Comparison of ENCODE assay signal across 18 mouse cellular contexts in genomic region chr12:111820708-111821107, GRCm38 (mm10). TPM values are rescaled to one million over a fixed set of nuclear protein-coding genes. Genes with fewer than 3 reads are reported as not detected.
DNase-seq lines count a peak whose midpoint lies in the region; ATAC-seq and TF ChIP-seq lines count a peak whose summit lies in the region.
"Had no signal": no experiment of that assay in that cellular context is flagged by ENCODE, and none has a peak within 500 bp of the region (broad histone marks: within the 10 kb centered on the region; RNA-seq: fewer than 3 reads in every experiment).

No protein-coding gene starts in this region.

- H3K27me3 ChIP-seq in limb, embryonic 13.5 days, result no peaks in the 10 kb centered on the region
- H3K27me3 ChIP-seq in limb, embryonic 10.5 days (ENCODE audit: low read depth, poor library complexity, severe bottlenecking), result no peaks in the 10 kb centered on the region
- no peaks in the 10 kb centered on the region for H3K27me3 ChIP-seq in intestine, postnatal 0 days (replicated peaks; ENCODE audit: control insufficient read depth, insufficient read depth, low read length)
- H3K27me3 ChIP-seq: embryonic facial prominence, embryonic 13.5 days; forebrain, embryonic 12.5 days; forebrain, embryonic 15.5 days; Patski had no signal

- TF ChIP-seq CTCF in intestine, postnatal 0 days (IDR thresholded peaks at IDR 0.05; ENCODE audit: low read depth), result no peak

- peak; percentile 90 for DNase-seq in heart, adult 11 months
- no peak for DNase-seq in heart, postnatal 25 days (ENCODE audit: low spot score)
- no peak for DNase-seq in limb, embryonic 10.5 days (ENCODE audit: low spot score)
- no peak for DNase-seq in adrenal gland, adult 2 months
- DNase-seq: cerebellum, adult 11 months; embryo, embryonic 11 days; gastrocnemius, postnatal 25 days; heart, postnatal 36 days had no signal

- intact Hi-C loops in heart, postnatal 25 days (cut with DNase I), result no loop called here

- H3K9ac ChIP-seq in limb, embryonic 13.5 days, result peak overlapping the region; percentile 13; the same call in 1 of the 2 replicates
- H3K9ac ChIP-seq in intestine, postnatal 0 days (ENCODE audit: low read depth, low read length), result no peak overlapping the region
- H3K9ac ChIP-seq: forebrain, embryonic 12.5 days; forebrain, embryonic 15.5 days; hindbrain, embryonic 14.5 days had no signal

- no peak overlapping the region for H3K4me3 ChIP-seq in limb, embryonic 13.5 days
- H3K4me3 ChIP-seq in limb, embryonic 10.5 days, result no peak overlapping the region
- H3K4me3 ChIP-seq in intestine, postnatal 0 days (ENCODE audit: low read depth, low read length), result no peak overlapping the region
- H3K4me3 ChIP-seq: embryonic facial prominence, embryonic 10.5 days; embryonic facial prominence, embryonic 13.5 days; erythroblast, embryonic 14.5 days; forebrain, embryonic 12.5 days; forebrain, embryonic 15.5 days had no signal

- 76% methylated on average over 7 of the region's 7 CpGs for WGBS in limb, embryonic 13.5 days
- 82% methylated on average over 7 of the region's 7 CpGs for WGBS in limb, embryonic 10.5 days
- WGBS in intestine, postnatal 0 days, result 31% methylated on average over 7 of the region's 7 CpGs

- no peak for ATAC-seq in limb, embryonic 13.5 days (ENCODE audit: low FRiP score, low read depth)
- no peak for ATAC-seq in intestine, postnatal 0 days
- ATAC-seq: forebrain, embryonic 15.5 days; Patski had no signal

- H3K9me3 ChIP-seq in limb, embryonic 13.5 days, result no peaks in the 10 kb centered on the region
- no peaks in the 10 kb centered on the region for H3K9me3 ChIP-seq in limb, embryonic 10.5 days (replicated peaks)
- no peaks in the 10 kb centered on the region for H3K9me3 ChIP-seq in intestine, postnatal 0 days (ENCODE audit: control insufficient read depth)
- H3K9me3 ChIP-seq: embryonic facial prominence, embryonic 10.5 days; embryonic facial prominence, embryonic 13.5 days; forebrain, embryonic 12.5 days; forebrain, embryonic 15.5 days had no signal

- peaks cover 48% of the 10 kb centered on the region for H3K36me3 ChIP-seq in limb, embryonic 13.5 days
- peaks cover 56% of the 10 kb centered on the region for H3K36me3 ChIP-seq in limb, embryonic 10.5 days
- H3K36me3 ChIP-seq in intestine, postnatal 0 days (ENCODE audit: control insufficient read depth, insufficient read depth), result peaks cover 33% of the 10 kb centered on the region

- H3K4me1 ChIP-seq in limb, embryonic 13.5 days, result peaks cover 22% of the 10 kb centered on the region
- H3K4me1 ChIP-seq in limb, embryonic 10.5 days, result peaks cover 21% of the 10 kb centered on the region
- H3K4me1 ChIP-seq in intestine, postnatal 0 days (replicated peaks; ENCODE audit: control insufficient read depth, insufficient read depth, low read length), result no peaks in the 10 kb centered on the region

- H3K4me2 ChIP-seq in limb, embryonic 13.5 days (replicated peaks), result no peak overlapping the region
- H3K4me2 ChIP-seq in intestine, postnatal 0 days (replicated peaks; ENCODE audit: low read depth), result no peak overlapping the region
- H3K4me2 ChIP-seq: embryonic facial prominence, embryonic 13.5 days; forebrain, embryonic 12.5 days; forebrain, embryonic 15.5 days; heart, embryonic 11.5 days; hindbrain, embryonic 14.5 days had no signal

- no peak overlapping the region for H3K27ac ChIP-seq in limb, embryonic 13.5 days
- H3K27ac ChIP-seq in limb, embryonic 10.5 days, result no peak overlapping the region
- H3K27ac ChIP-seq in intestine, postnatal 0 days (ENCODE audit: low read depth, low read length), result peak overlapping the region; percentile 15; the same call in 1 of the 2 replicates
- H3K27ac ChIP-seq: embryonic facial prominence, embryonic 10.5 days; forebrain, embryonic 12.5 days; forebrain, embryonic 15.5 days; hindbrain, embryonic 14.5 days had no signal

RNA-seq across cellular contexts. Expression of gene Zfyve21, which starts 6.7 kb away (rescaled TPM):
- 10 to 100 TPM; 61.1 to 66.7 TPM for total RNA-seq in heart, postnatal 25 days (2021)
- polyA plus RNA-seq in limb, embryonic 13.5 days (2015; fragmentation: Nextera tagmentation; extraction: Ambion mirVana), result 105 and 111 TPM in 2 replicates
- 69.8 and 75.8 TPM in 2 replicates for polyA plus RNA-seq in limb, embryonic 10.5 days (2016; fragmentation: Nextera tagmentation; extraction: Ambion mirVana)
- polyA plus RNA-seq in intestine, postnatal 0 days (2015; fragmentation: Nextera tagmentation; extraction: Ambion mirVana), result 104 and 107 TPM in 2 replicates
- total RNA-seq in adrenal gland, adult 2 months (2021), result 100 to 1,000 TPM in 1 of 2 experiments, 10 to 100 TPM in 1; 63.4 to 125 TPM
- 124 and 125 TPM in 2 replicates for polyA plus RNA-seq in adrenal gland, adult 2 months (2012; rRNA removed)

RNA-seq across cellular contexts. Expression of gene Xrcc3, which starts 7.0 kb away (rescaled TPM):
- total RNA-seq in heart, postnatal 25 days (2021), result 1 to 10 TPM; 1.9 to 2.2 TPM
- polyA plus RNA-seq in limb, embryonic 13.5 days (2015; fragmentation: Nextera tagmentation; extraction: Ambion mirVana), result 7.2 and 11.0 TPM in 2 replicates
- 21.6 and 23.9 TPM in 2 replicates for polyA plus RNA-seq in limb, embryonic 10.5 days (2016; fragmentation: Nextera tagmentation; extraction: Ambion mirVana)
- polyA plus RNA-seq in intestine, postnatal 0 days (2015; fragmentation: Nextera tagmentation; extraction: Ambion mirVana), result 3.4 and 6.1 TPM in 2 replicates
- 10 to 100 TPM in 1 of 2 experiments, 1 to 10 TPM in 1; 8.8 to 17.8 TPM for total RNA-seq in adrenal gland, adult 2 months (2021)
- polyA plus RNA-seq in adrenal gland, adult 2 months (2012; rRNA removed), result 19.7 and 22.5 TPM in 2 replicates
